Mouse (Mus musculus) embryonic facial prominence, embryonic 12.5 days (tissue): Measurements from ENCODE around the gene Myf5. TPM values are rescaled to one million over a fixed set of nuclear protein-coding genes. Genes with fewer than 3 reads are reported as not detected.

Experiments
- ATAC-seq: fragments of 200-750 bp; cut with Nextera tagmentation; 2 replicates; pipeline ENCODE4 v1.8.0; 2017; ENCODE audit not compliant: insufficient number of reproducible peaks, insufficient read depth, low FRiP score, low TSS enrichment
- H3K27ac ChIP-seq: fragments of 300-500 bp; sonication (generic); 2 replicates; pipeline ENCODE4 v1.5.1; 2016; ENCODE audit warnings: mild to moderate bottlenecking
- H3K27me3 ChIP-seq: fragments of 300-500 bp; sonication (generic); 2 replicates; pipeline ENCODE4 v1.6.1; 2016; ENCODE audit warnings: mild to moderate bottlenecking, moderate library complexity
- H3K36me3 ChIP-seq: fragments of 300-500 bp; sonication (generic); 2 replicates; pipeline ENCODE4 v1.6.1; 2016; ENCODE audit warnings: mild to moderate bottlenecking
- H3K4me1 ChIP-seq: fragments of 300-500 bp; sonication (generic); 2 replicates; pipeline ENCODE4 v1.6.1; 2016
- H3K4me2 ChIP-seq: fragments of 300-500 bp; sonication (generic); replicated peaks from 2 replicates; pipeline ENCODE4 v1.6.1; 2016; ENCODE audit warnings: mild to moderate bottlenecking, moderate library complexity
- H3K4me3 ChIP-seq: fragments of 300-500 bp; sonication (generic); 2 replicates; pipeline ENCODE4 v1.5.1; 2016; ENCODE audit warnings: mild to moderate bottlenecking
- H3K9ac ChIP-seq: fragments of 300-500 bp; sonication (generic); 2 replicates; pipeline ENCODE4 v1.6.1; 2016; ENCODE audit warnings: mild to moderate bottlenecking, moderate library complexity
- H3K9me3 ChIP-seq: fragments of 300-500 bp; sonication (generic); 2 replicates; pipeline ENCODE4 v1.6.1; 2016; ENCODE audit warnings: mild to moderate bottlenecking, moderate library complexity
- WGBS: fragments of 180-500 bp; shearing (Covaris S2); methylation state at CpG from one replicate; pipeline ENCODE4 v1.1.7; 2016; 5-methylcytosine and 5-hydroxymethylcytosine counted together
- polyA plus RNA-seq: library from polyadenylated mRNA; unstranded; fragments of >200 nt; fragmentation: Nextera tagmentation; extraction: Ambion mirVana; gene quantifications from 2 replicates; pipeline ENCODE4 v1.2.1, GENCODE M21; 2016

The Myf5 gene
- polyA plus RNA-seq, 1 experiment from 2014 or later: 9.1 TPM

GRCm38 (mm10) chr10:107492867-107493579 lies 7.1 kb upstream of the Myf5 start:
- no peaks in the 10 kb centered on the region for H3K36me3 ChIP-seq
- no peaks in the 10 kb centered on the region for H3K4me1 ChIP-seq
- peak overlapping the region; percentile 14 for H3K4me3 ChIP-seq
- peaks cover 19% of the 10 kb centered on the region for H3K27me3 ChIP-seq
- WGBS: 37% methylated on average over 18 of the region's 18 CpGs
- no peak overlapping the region for H3K9ac ChIP-seq
- no peak overlapping the region for H3K27ac ChIP-seq
- ATAC-seq: no peak
- peak overlapping the region; percentile 42 for H3K4me2 ChIP-seq
- H3K9me3 ChIP-seq: no peaks in the 10 kb centered on the region

GRCm38 (mm10) chr10:107488654-107489315 lies 2.9 kb upstream of the Myf5 start:
- WGBS: 21% methylated on average over 12 of the region's 12 CpGs
- no peak for ATAC-seq
- Histone ChIP-seq H3K4me3 (no peak overlapping the region), H3K9ac (no peak overlapping the region), H3K36me3 (no peaks in the 10 kb centered on the region), H3K27ac (no peak overlapping the region), H3K4me1 (peaks cover 6% of the 10 kb centered on the region; the same call in 1 of the 2 replicates), H3K27me3 (peaks cover 29% of the 10 kb centered on the region), H3K4me2 (0 out of 2 replicates have a peak overlapping the region, but pooled peaks have one; percentile 1), H3K9me3 (no peaks in the 10 kb centered on the region)

GRCm38 (mm10) chr10:107486770-107487169 lies 836 bp upstream of the Myf5 start:
- Histone ChIP-seq H3K4me2 (0 out of 2 replicates have a peak overlapping the region, but pooled peaks have one; percentile 22), H3K27ac (no peak overlapping the region), H3K4me3 (no peak overlapping the region), H3K4me1 (peaks cover 6% of the 10 kb centered on the region; the same call in 1 of the 2 replicates), H3K27me3 (peaks cover 26% of the 10 kb centered on the region), H3K36me3 (no peaks in the 10 kb centered on the region), H3K9me3 (no peaks in the 10 kb centered on the region), H3K9ac (no peak overlapping the region)
- WGBS: 41% methylated on average over 12 of the region's 12 CpGs
- no peak for ATAC-seq

- 33% methylated on average over 10 of the region's 10 CpGs for WGBS
- Histone ChIP-seq H3K36me3 (no peaks in the 10 kb centered on the region), H3K27ac (no peak overlapping the region), H3K27me3 (peaks cover 23% of the 10 kb centered on the region), H3K4me3 (peak overlapping the region; percentile 14; the same call in 1 of the 2 replicates), H3K4me2 (peak overlapping the region; percentile 43), H3K9ac (no peak overlapping the region), H3K9me3 (no peaks in the 10 kb centered on the region), H3K4me1 (peaks cover 6% of the 10 kb centered on the region; the same call in 1 of the 2 replicates)
- ATAC-seq: no peak
Observed at GRCm38 (mm10) chr10:107484050-107484449, 1.9 kb downstream of the Myf5 start.

DNA sequence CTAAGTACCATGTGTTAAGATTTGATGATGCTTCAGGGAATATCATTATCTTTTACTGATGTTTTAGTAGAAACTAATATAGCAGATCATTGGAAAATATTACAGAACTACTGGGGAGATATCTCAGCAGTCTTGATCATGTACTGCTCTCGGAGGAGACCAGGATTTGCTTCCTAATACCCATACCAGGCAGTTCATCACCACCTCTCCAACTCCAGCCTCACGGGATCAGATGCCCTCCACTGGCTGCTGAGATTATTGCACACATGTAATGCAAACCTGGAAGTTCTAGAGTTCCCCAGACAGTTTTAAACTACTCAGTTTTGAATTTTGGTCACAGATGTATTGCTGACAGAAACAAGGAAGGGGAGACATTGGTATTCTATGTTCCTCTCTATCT lies 12.4 kb downstream of the Myf5 start:
- no peaks in the 10 kb centered on the region for H3K36me3 ChIP-seq
- 51% methylated on average over 2 of the region's 2 CpGs for WGBS
- no peak overlapping the region for H3K4me2 ChIP-seq
- no peak overlapping the region for H3K9ac ChIP-seq
- no peak overlapping the region for H3K4me3 ChIP-seq
- no peak for ATAC-seq
- H3K4me1 ChIP-seq: no peaks in the 10 kb centered on the region
- H3K9me3 ChIP-seq: no peaks in the 10 kb centered on the region
- H3K27me3 ChIP-seq: no peaks in the 10 kb centered on the region
- H3K27ac ChIP-seq: no peak overlapping the region

DNA sequence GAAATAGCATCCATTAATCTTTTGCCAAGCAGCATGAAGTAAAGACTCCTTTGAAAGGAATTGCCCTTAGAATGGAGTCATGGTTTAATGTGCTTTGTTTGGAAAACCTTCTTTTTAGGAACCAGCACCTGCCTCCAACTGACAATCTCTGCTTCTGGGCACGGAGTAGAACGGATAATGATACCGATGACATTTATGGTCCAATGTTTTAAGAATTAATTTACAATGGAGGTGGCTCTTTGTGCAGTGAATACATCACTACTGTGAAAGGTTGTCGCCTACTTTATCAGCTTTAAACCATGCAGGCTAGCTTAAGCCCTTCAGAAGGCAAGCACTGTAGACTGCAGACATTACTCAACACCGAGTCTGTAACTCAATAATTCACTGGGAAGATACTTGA lies 14.2 kb downstream of the Myf5 start:
- 89% methylated on average over 5 of the region's 5 CpGs for WGBS
- H3K4me2 ChIP-seq: no peak overlapping the region
- no peaks in the 10 kb centered on the region for H3K4me1 ChIP-seq
- no peak overlapping the region for H3K27ac ChIP-seq
- no peaks in the 10 kb centered on the region for H3K27me3 ChIP-seq
- no peaks in the 10 kb centered on the region for H3K9me3 ChIP-seq
- no peaks in the 10 kb centered on the region for H3K36me3 ChIP-seq
- H3K9ac ChIP-seq: no peak overlapping the region
- no peak overlapping the region for H3K4me3 ChIP-seq
- ATAC-seq: no peak

DNA sequence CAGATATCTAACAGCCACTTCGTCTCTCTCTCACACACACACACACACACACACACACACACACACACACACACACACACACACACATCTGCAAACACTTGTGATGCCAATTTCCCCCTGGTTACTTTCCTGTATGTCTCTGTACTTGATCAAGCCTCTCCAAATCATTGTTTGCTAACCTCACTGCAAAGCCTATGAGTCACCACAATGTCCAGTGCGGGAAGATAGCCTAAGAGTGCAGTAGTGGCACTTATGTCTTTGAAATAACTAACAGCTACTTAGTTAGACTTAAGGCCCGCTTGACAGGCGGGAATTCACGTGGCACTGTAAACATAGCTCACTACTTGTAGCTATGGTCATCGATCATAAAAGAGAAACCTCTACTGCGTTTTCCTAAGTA lies 18.1 kb downstream of the Myf5 start:
- WGBS: 84% methylated on average over 7 of the region's 7 CpGs

DNA sequence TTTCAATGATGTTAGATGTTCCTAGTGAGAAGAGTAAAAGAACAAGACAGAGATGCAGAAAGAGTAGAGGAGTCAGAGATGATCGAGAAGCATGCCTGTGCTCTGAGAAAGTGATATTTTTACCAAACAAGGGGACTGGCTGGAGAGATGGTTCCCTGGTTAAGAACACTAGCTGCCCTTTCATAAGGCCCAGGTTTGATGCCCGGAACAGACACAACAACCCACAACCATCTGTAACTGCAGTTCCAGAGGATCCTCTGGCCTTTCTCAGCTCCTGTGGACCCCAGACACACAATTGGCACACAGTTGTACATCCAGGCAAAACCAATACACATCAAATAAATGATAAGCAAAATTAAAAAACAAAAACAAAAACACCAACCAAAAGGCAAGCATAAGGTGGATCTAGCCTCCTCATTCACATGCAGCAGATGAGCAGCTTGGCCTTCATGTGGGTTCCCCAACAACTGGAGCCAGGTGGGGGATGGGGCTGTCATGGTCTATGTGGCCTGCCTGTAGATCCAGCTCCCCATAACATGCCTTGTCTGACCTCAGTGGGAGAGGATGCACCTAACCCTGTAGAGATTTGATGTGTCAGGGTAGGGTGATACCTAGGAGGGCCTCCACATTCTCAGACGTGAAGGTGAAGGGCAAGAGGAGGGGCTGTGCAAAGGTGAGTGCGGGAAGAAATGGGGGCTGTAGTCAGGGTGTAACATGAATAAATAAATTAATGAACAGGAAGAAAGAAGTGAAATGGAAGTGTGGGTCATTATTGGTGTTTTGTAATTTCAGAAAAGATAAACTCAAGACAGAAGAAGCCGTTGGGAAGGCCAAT lies 36.2 kb downstream of the Myf5 start:
- Histone ChIP-seq H3K27me3 (no peaks in the 10 kb centered on the region), H3K9me3 (no peaks in the 10 kb centered on the region), H3K4me3 (no peak overlapping the region), H3K9ac (no peak overlapping the region), H3K27ac (no peak overlapping the region), H3K36me3 (no peaks in the 10 kb centered on the region), H3K4me1 (no peaks in the 10 kb centered on the region), H3K4me2 (no peak overlapping the region)
- 88% methylated on average over 5 of the region's 5 CpGs for WGBS
- ATAC-seq: no peak

More for the DNA sequence above, 18.1 kb downstream of the Myf5 start:
- Histone ChIP-seq H3K36me3 (no peaks in the 10 kb centered on the region), H3K9ac (no peak overlapping the region), H3K4me2 (no peak overlapping the region), H3K27me3 (no peaks in the 10 kb centered on the region), H3K4me1 (no peaks in the 10 kb centered on the region), H3K4me3 (no peak overlapping the region), H3K9me3 (no peaks in the 10 kb centered on the region), H3K27ac (no peak overlapping the region)
- no peak for ATAC-seq

- Histone ChIP-seq H3K27ac (no peak overlapping the region), H3K4me1 (no peaks in the 10 kb centered on the region), H3K9me3 (no peaks in the 10 kb centered on the region), H3K9ac (no peak overlapping the region), H3K27me3 (no peaks in the 10 kb centered on the region), H3K4me2 (no peak overlapping the region), H3K4me3 (no peak overlapping the region), H3K36me3 (no peaks in the 10 kb centered on the region)
- 10% methylated on average over 4 of the region's 4 CpGs for WGBS
- no peak for ATAC-seq
Observed at GRCm38 (mm10) chr10:107442781-107443180, 43.2 kb downstream of the Myf5 start.

DNA sequence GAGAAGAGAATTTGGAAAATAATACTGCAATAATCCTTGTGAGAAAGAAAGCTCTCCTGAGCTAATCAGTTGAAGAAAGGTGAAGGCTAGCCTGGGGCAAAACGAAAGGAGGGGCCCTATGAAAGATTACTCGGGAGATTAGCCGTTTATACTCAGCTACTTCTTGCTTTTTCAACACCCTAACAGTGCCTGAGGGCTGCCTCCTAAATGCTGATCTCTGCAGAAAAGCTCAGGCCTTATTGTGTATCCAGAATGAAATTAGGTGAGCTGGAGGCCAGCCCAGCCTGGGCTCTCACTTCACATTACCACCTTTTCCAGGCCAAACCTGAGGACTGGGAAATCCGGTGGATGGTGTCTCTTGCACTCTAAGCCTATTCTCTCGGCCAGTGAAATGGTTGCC lies 49.0 kb downstream of the Myf5 start:
- no peak overlapping the region for H3K27ac ChIP-seq
- H3K36me3 ChIP-seq: no peaks in the 10 kb centered on the region
- H3K4me1 ChIP-seq: no peaks in the 10 kb centered on the region
- H3K27me3 ChIP-seq: no peaks in the 10 kb centered on the region
- 44% methylated on average over 5 of the region's 5 CpGs for WGBS
- ATAC-seq: no peak
- no peak overlapping the region for H3K9ac ChIP-seq
- H3K9me3 ChIP-seq: no peaks in the 10 kb centered on the region
- H3K4me3 ChIP-seq: no peak overlapping the region
- H3K4me2 ChIP-seq: no peak overlapping the region
